Mouse (Mus musculus) kidney, postnatal 25 days (tissue): Measurements from ENCODE around the gene Lcmt1.

ENCODE experiments used
- DNase-seq, 2 experiments: peaks; one replicate each; pipeline ENCODE4 v3.0.0; 2021; ENCODE audit warnings: mixed read lengths in 2 of 2

The Lcmt1 gene

DNA sequence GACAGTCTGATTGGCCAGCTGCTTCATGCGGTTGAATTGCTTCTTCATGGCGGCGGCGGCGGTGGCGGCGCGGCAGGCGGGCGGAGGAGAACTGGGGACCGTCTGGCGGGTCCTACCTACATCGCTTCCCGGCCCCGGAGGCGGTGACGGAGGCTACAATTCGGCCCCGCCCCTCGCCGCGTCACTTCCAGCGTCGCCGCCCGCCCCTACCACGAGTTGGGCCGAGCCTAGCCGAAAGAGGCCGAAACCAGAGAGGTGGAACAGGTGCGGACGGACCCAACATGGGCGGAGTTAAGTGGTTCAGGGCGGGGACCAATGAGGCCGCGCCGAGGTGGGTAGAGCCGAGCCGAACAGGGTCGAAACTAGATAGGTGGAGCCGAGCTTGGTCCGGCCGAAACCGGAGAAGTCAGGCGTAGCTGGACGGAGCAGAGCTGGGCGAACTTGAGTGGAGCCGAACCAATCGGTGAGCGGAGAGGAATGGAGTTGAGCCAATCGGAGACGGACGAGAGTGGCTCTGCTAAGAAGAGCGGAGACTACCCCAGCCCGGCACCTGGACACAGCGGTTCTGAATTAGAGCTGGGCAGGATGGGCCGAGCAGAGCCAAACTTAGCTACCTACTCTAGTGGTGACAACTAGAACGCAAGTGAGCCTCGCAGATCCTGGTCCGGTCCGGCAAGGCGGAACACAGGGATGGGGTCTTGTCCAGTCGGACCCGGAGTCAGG lies at the start of gene Lcmt1, which contains the start of gene Arhgap17:
TSS of gene Lcmt1 (plus strand) at position 26 of the 723 bp plus-strand sequence.
TSS of gene Arhgap17 (minus strand) at position 157 of the 723 bp plus-strand sequence.
- DNase-seq, result peak; percentile 99

DNA sequence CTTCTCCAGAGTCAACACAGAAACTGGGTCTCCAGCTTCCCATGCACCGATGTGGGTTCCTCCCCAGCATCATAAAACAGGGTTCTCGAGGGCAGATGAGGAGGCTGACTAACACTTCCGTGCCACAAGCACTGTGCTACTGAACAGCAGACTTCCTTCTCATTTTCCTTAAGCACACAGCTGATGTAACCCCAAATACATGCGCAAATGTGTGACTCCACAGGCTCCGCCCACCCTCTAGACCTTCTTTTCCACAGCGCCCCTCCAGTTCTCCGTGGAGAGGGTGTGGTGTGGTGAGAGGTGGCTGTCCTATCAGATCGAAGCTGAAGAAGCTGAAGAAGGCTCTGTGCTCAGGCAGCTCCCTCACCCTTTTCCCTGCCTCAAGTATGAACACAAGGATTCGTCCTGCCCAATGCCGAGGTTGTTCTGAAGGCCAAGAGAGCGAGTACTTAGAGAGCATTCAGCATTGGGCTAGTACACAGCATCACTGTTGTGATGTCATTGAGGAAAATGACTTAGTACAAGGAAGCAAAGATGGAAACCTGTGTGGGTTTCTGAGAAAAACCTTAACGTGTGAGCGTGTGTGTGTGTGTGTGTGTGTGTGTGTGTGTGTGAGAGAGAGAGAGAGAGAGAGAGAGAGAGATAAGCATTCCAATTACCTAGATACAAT lies 47.0 kb upstream of the Lcmt1 start:
- DNase-seq, result no peak

DNA sequence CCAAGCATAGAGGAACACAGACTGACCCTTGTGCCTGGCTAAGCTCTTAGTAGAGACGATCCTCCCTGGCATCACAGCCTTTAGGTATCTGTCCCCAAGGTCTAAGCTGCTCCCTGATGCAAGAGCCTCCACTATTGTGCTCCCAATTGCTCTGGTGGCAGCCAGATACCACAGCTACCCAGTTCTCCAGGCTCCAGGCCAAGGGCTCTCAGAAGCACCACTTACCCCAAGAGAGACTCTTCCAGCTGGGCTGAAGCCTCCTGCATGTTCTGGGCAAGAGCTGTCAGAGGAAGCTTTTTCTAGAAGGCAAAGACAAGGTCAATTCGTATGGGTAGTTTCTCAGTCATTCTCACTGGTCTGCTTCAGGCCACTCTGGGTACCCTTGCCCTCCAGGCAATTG lies 46.2 kb upstream of the Lcmt1 start:
- no peak for DNase-seq

DNA sequence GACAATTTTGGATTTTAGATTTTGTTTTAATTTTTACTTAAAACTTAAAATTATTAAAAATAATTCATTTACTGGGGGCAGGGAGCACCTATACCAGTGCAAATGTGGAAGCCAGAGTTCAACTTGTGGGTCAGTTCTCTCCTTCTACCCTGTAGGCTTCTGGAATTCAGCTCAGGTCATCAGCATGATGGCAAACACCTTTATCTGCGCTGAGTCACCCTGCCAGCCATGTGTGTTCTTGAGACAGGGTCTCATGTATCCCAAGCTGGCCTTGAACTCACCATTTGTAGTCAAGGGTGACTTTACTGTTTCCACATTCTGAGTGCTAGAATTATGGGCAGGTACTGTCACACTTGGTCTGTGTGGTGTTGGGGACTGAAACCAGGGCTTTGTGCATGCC lies 45.5 kb upstream of the Lcmt1 start:
- no peak for DNase-seq

DNA sequence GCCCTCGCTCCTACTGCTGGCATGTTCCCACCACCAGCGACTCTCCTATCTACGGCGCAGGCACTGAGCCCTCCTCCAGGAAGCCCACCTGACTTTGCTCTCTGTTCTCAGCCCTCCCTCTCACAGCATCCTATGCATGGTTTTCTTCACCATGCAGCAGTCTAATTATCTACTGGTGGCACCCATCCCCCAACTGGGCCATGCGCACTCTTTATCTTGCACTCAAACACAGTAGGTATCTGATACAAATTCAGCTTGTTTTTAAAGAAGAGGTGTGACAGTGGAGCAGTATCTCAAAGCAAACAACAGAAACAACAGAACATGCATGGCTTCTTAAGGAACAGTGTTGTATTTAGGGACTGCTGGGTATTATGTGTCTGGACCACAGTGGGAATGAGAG lies 43.5 kb upstream of the Lcmt1 start:
- DNase-seq, result no peak

DNA sequence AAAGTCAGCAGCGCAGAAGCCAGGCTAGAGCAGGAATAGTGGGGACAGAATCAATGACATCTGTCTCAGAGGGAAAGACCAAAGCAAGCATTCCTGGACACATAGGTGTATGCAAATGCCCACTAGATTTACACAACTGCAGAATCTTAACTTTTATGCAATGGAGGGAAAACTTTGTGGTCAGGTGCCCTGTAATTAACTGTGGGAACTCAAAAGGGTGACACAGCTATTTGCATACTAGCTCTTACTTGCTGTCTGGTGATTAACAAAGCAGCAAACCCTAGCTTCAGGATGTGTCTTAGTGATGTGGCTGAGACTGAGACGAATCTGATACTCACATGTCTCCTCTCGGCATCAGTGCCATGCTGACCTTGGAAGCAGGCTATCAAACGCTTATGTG lies 42.7 kb upstream of the Lcmt1 start:
- DNase-seq, result no peak

DNA sequence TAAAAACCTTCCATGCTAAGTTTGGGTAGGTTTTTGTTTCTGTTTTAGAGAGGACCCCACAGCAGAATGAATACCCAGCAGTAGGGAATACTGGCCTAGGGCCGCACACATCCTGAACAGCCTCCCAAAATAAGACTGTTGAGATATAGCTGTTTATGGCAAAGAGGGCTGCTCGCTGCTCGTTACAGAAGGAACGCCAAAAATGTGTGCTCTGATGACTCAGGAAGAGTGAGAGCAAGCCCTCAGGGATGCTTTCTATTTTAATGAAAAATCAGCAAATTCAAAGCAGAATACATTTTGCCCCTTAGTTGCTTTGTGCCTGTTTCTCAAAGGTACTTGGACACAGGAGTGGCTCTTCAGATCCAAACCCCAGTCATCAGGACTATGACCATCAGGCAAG lies 41.7 kb upstream of the Lcmt1 start:
- no peak for DNase-seq

DNA sequence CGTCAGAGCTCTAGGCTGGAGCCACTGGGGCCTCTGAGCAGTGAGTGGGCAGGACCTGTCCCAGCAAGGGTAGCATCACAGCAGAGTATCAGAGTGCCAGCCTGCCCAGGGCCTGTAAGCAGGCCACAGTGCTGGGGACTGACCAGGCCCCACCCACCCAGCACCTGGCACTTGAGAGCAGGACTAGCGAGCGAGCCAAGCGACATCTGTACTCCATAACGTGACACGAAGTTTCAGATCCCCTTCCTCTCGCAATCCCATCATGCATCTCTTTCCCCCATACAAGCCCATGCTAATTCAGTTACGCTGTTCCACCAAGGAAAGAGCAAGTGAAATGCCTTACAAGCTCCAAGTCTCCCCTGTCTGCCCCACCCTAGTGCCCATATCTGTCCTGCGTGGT lies 39.1 kb upstream of the Lcmt1 start:
- DNase-seq, result no peak

DNA sequence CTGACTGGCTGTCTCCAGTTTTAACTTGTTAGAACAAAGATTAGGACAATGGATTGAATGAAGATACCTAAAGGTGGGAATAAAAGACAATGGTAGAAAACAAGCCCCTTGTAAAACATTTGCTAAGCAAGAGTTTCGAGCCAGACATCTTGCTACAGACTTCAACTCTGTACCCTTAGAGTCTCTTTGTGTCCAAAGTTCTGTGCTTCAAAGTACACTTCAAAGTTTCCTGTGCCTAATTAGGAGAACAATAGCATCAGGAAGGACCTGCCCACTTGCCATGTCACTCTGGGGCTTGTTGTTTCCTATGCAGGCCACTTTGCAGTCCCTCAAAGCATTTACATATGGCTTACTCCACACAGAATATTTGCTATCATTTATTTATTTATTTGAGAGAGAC lies 33.3 kb upstream of the Lcmt1 start:
- DNase-seq, result peak in 1 of 2 experiments; percentile 28

DNA sequence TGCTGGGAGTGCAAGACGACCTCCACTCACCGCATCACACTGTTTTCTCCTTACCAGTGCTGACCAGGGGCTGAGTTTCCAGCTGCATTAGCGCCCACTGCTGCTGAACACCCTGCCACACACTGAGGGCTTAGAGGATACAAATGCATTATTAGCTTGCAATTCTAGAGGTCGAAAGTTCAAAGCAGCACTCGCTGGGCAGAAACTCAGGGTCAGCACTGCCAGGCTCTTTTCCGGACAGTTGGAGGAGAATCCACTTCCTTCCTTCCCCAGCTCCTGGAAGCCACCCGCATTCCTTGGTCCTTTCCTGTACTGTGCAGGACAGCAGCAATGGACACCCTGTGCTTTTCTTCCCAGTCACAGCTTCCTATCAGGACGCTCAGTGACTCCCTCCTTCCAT lies 31.2 kb upstream of the Lcmt1 start:
- DNase-seq, result peak; percentile 43 to 76

DNA sequence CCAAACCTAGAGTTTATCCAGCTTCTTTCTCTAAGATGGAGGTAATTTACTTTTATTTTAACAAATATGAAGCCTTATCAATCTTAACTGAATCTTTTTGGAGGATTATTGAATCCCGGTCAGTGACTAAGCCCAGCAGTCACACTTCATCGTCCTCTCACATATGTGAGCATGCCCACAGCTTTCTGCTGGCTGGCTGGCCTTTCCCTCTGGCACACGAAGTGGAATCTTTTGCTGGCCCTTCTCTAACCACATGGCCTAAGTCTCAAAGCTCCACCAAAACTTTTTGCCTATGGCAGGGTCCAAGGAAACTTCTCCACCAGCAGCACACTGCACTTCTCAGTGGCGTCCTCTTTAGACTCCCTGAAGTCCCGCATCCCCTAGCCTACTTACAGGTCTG lies 27.7 kb upstream of the Lcmt1 start:
- no peak for DNase-seq

DNA sequence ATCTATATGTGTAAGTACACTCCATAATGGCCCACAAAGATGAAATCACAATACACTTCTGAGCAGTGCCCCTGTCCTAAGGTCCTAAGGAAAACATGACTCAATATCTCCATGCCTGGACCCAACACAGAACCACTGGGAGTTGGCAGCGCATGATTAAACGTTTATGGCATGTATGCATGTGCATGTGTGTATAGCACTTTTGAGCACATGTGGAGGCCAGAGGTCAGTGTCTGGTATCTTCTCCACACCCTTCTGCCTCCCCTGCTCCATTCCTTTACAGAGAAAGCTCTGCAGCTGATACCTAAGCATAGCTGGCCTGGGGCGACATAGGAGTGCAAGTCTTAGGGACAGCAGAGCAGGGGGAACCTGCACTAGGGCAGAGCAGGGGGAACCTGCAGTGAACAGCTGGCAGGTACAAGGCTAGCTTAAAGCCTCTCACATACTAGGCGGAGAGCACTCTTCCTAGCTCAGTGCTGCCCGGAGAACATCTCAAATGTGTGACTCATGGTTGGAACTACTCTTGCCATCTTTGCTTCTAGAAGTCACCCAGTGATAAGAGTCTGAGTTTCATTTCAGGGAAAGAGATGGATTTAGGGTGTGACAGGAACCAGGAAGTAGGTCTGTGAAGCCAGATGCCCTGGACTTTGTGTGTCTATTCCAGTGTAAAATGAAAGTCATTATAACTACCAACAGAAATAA lies 25.4 kb upstream of the Lcmt1 start:
- DNase-seq, result no peak

DNA sequence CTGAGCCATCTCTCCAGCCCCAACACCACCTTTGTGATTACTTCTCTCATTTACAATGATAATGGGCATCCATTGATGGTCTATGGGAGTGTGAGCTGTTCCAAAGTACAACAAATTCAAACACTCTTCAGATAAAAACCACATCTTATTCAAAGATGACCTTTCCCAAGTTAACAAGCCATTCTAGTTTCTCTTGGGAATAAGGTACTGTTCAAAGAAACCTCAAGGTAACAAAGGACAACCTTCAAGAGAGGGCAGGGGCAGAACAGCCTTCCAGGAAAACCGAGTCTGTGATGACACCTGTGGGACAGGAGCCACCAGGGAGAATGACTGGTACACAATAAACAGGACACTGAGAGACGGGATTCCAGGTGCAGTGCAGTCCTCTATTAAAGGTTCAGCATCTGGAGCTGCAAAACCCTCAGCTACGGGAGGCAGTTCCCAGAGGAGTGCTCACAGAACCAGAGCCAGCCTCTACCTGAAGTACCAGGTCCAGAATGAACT lies 24.5 kb upstream of the Lcmt1 start:
- DNase-seq, result no peak

DNA sequence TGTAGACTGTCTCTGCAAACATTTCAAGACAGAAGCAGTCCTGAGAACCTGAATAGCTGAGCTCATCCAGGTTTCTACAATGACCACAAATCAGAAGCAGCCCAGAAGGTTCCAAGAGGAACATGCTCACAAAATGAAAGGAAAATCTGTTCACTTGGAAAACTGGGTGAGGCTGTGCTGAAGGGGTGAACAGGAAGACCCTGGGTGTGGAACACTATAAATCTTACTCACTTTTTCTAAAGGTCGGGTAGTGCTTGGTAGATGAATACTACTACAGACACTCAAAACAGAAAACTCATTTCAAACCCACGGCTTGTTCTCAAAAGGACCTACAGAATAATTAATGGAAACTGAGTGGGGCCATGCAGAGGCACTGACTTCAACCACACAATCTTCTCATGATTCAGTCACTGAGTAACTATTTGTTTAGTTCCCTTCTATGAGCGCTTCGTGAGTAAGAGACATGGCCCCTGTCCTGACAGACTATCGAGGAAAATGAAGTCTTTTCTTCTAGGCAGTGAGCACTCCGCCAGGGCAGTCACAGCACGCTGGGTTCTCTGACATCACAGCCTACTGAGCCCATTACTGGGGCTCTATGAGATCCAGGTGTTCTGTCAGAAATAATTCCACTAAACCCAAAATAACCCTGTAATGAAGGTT lies 22.8 kb upstream of the Lcmt1 start:
- no peak for DNase-seq

DNA sequence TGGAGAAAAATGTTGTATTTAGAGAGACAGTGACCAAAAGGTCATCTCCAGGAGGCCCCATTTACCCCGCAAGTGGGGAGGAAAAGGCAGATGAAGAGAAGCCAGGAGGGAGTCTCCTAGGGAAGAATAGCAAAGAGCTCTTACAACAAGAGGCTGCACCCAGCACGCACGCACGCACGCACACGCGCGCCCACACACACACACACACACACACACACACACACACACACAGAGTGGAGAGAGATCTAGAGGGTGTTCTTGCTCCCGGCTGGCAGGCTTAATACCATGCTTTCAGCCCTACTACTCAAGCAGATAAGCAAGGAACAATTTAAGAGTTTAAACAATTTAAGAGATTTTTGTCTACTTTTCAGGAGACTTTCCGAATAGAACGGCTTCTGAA lies 19.8 kb upstream of the Lcmt1 start:
- DNase-seq, result no peak

DNA sequence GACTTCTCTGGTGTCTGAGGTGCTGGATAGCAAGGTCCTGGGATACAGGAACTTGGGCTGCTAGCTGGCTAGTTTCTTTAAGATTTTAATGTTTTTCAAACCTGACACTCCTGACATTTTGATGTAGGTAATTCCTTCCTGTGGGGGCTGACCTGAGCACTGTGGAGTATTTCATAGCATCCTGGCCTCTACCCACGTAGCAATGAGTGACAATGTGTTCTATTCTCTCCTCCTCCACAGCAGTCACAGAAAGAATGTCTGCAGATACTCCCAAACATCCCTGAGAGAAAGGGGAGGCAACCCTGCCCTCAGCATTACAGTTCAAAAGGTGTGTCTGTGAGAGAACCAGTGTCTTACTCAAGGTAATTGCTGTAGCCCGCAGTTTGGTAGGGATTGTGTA lies 19.3 kb upstream of the Lcmt1 start:
- no peak for DNase-seq

DNA sequence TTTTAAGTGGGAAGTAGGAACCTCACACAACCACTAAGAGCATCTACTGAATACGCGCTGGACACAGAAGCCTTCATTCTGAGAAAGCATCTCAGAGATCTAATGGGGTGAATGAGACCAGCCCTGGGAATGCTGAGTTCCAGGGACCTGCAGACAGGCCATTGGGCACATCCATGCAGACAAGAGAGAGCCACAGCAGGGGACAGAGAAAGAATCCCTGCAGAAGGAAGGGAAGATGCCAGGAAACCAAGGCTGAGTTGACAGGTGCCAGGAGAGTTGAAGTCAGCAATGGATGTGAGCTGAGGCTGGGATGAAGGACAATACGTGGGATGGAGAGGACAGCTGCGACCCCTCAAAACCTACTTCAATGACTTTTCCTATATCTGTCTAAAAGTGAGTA lies 16.5 kb upstream of the Lcmt1 start:
- no peak for DNase-seq

DNA sequence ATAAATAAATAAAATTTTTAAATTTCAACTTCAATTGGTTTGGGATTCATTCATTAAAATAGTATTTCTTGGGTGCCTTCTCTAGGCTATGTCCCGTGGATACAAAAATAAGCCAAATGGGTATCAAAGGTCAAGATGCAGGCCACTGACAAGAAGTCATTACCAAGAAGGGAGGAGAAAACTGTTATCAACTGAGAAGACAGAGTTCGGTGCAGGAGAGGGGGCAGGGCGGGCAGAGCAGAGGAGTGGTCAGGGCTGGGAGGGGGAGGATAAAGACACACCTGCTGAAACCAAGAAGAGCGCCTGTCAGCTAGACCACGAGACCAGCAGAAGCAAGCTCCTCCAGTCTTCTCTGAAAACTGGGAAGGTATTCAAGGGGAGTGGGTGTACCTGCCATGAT lies 15.7 kb upstream of the Lcmt1 start:
- DNase-seq, result no peak

DNA sequence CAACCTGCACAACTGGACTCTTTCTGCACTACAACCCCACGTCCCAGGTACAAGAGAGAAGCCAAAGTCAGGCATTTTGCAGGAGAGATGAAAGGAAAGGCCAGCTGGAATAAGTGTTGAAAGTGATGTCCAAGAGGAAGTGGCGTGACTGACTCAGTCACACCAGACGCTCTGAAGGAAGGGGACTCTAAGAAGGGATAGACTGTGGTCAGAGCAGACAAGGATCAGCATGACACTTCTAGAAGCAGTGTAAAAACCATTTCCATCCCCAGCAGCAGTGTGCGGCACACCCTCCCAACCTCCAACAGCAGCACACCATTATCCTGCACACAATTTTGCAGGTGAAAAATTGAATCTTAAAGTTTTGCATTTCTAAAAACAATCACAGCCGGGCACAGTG lies 15.2 kb upstream of the Lcmt1 start:
- no peak for DNase-seq

DNA sequence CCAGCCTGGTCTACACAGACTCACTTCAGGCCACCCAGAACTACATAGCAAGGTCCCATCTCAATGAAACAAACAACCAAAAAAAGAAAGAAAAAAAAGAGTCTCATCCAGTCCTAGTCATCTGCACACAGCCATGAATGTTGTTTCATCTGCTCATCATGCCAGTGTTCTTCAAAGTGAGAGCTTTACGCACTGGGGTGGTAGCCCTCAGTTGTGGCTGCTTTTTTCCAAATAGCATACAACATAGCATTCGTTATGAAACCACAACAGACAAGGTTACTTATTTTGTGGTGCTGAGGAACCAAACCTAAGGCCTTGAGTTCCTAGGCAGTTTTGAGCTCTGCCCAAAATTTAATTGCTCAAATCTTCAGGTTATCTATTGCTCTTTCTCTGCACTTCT lies 14.7 kb upstream of the Lcmt1 start:
- no peak for DNase-seq

DNA sequence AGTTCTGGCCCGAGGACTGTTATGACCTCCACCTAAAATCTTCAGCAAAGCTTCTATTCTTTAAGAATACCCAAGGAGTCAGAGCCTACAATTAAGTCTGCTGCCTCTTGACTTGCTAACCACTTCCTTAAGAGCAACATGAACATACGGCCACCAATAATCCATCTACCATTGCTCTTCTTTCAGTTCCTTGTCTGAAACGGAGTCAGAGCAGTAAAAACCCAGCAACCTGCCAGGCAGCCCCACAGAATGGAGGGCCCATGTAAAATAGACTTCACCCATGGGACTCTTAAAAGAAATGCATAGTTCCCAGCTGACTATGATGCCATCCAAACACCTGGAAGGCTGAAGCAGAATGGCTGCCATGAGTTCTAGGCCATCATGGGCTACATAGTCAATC lies 13.4 kb upstream of the Lcmt1 start:
- no peak for DNase-seq

DNA sequence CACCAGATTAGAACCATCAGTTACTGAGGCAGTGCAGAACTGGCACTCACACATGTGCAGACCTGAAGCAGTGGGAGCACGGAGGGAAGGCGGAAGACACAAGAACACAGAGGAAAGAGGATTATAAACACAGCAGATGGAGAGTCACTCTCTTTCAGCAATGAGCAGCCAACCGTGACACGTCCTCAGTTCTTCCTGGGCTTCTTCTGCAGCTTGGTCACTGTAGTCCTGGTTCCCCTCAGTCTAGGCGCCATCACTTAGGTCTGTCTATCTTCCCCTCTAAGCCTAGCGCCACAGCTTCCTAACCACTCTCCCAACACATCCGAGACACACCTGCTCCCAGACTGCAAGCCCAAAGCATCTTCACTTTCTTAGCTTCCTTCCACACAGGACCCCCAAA lies 10.5 kb upstream of the Lcmt1 start:
- DNase-seq, result no peak

DNA sequence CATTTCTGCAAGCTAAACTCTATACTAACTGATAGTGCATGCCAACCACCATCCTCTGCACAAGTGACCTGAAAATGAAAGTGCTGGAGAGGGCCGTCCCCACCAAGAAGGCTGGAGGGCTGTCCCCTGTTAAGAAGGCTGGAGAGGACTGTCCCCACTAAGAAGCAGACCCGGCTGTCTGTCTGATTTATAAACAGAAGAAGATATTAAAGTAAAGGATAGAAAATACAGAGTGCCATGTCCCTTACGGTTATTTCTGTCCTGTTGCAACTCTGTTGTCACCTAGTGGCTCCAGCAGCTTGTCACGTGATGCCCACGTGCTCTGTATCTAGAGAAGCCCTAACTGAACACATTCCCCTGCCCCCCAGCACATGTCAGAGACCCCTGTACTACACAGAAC lies 9.4 kb upstream of the Lcmt1 start:
- no peak for DNase-seq
